Mouse (Mus musculus) megakaryocyte, embryonic 14.5 days (primary cell): ENCODE results near the gene Ddx27.

Source experiments
- FLI1 ChIP-seq: IDR thresholded peaks from 2 replicates; pipeline ENCODE4 v1.6.1; 2012; ENCODE audit warnings: low read length, inconsistent platforms, mixed read lengths
- GATA1 ChIP-seq: IDR thresholded peaks from 3 replicates; pipeline ENCODE4 v1.6.1; 2012; ENCODE audit warnings: mixed read lengths, low read length, inconsistent platforms, borderline replicate concordance

GRCm38 (mm10) chr2:167071641-167072601 lies 56.9 kb downstream of the Ddx27 start:
- TF ChIP-seq GATA1 (no peak), FLI1 (no peak)
